8 mouse cellular contexts compared by ENCODE assay signal in genomic region chr2:31024618-31025370, GRCm38 (mm10). TPM values are rescaled to one million over a fixed set of nuclear protein-coding genes. Genes with fewer than 3 reads are reported as not detected.
DNase-seq lines count a peak whose midpoint lies in the region; ATAC-seq lines count a peak whose summit lies in the region.

No protein-coding gene starts in this region.

- no peaks in the 10 kb centered on the region for H3K4me1 ChIP-seq in hindbrain, embryonic 11.5 days (replicated peaks; ENCODE audit: control insufficient read depth, insufficient read depth, low read length)
- H3K4me1 ChIP-seq in hindbrain, embryonic 16.5 days (ENCODE audit: control insufficient read depth, insufficient read depth, low read depth, low read length), result no peaks in the 10 kb centered on the region
- no peaks in the 10 kb centered on the region for H3K4me1 ChIP-seq in embryonic facial prominence, embryonic 11.5 days (ENCODE audit: control insufficient read depth, insufficient read depth, low read length)

- H3K4me3 ChIP-seq in hindbrain, embryonic 11.5 days (ENCODE audit: low read depth, low read length), result no peak overlapping the region
- H3K4me3 ChIP-seq in hindbrain, embryonic 16.5 days (ENCODE audit: low read length), result no peak overlapping the region
- H3K4me3 ChIP-seq in embryonic facial prominence, embryonic 11.5 days (ENCODE audit: low read depth, low read length), result no peak overlapping the region

- H3K27ac ChIP-seq in hindbrain, embryonic 11.5 days (ENCODE audit: low read depth, low read length), result no peak overlapping the region
- no peak overlapping the region for H3K27ac ChIP-seq in hindbrain, embryonic 16.5 days (ENCODE audit: low read depth, low read length)
- no peak overlapping the region for H3K27ac ChIP-seq in embryonic facial prominence, embryonic 11.5 days (replicated peaks; ENCODE audit: low read depth, low read length)

- H3K4me2 ChIP-seq in hindbrain, embryonic 11.5 days (replicated peaks; ENCODE audit: low read depth, low read length), result no peak overlapping the region
- no peak overlapping the region for H3K4me2 ChIP-seq in hindbrain, embryonic 16.5 days (ENCODE audit: low read length)
- H3K4me2 ChIP-seq in embryonic facial prominence, embryonic 11.5 days (ENCODE audit: low read depth, low read length), result no peak overlapping the region

- H3K9ac ChIP-seq in hindbrain, embryonic 11.5 days (ENCODE audit: low read depth, low read length), result no peak overlapping the region
- H3K9ac ChIP-seq in hindbrain, embryonic 16.5 days (ENCODE audit: low read depth, low read length), result no peak overlapping the region
- no peak overlapping the region for H3K9ac ChIP-seq in embryonic facial prominence, embryonic 11.5 days (replicated peaks; ENCODE audit: low read length)

- no peaks in the 10 kb centered on the region for H3K9me3 ChIP-seq in hindbrain, embryonic 11.5 days (ENCODE audit: control insufficient read depth, low read length)
- no peaks in the 10 kb centered on the region for H3K9me3 ChIP-seq in hindbrain, embryonic 16.5 days (ENCODE audit: control insufficient read depth, low read length)
- H3K9me3 ChIP-seq in embryonic facial prominence, embryonic 11.5 days (replicated peaks; ENCODE audit: control insufficient read depth, low read length), result no peaks in the 10 kb centered on the region

- 28% methylated on average over 5 of the region's 5 CpGs for WGBS in hindbrain, embryonic 11.5 days
- WGBS in hindbrain, embryonic 16.5 days, result 25% methylated on average over 5 of the region's 5 CpGs
- 26% methylated on average over 5 of the region's 5 CpGs for WGBS in embryonic facial prominence, embryonic 11.5 days

- no peak for ATAC-seq in hindbrain, embryonic 11.5 days (ENCODE audit: low FRiP score)
- no peak for ATAC-seq in hindbrain, embryonic 16.5 days
- ATAC-seq in embryonic facial prominence, embryonic 11.5 days (replicated peaks; ENCODE audit: insufficient number of reproducible peaks, low FRiP score, low TSS enrichment, low read depth), result no peak
- ATAC-seq in hematopoietic stem cell, adult 5-6 weeks (replicated peaks in 1 of 2; ENCODE audit: insufficient read depth in 1 of 2, low FRiP score in 2 of 2, low TSS enrichment in 1 of 2, low read depth in 1 of 2, poor library complexity in 2 of 2, severe bottlenecking in 2 of 2), result peak; percentile 64 to 81
- peak; percentile 83 for ATAC-seq in megakaryocyte, adult 5-6 weeks (ENCODE audit: poor library complexity, severe bottlenecking)

- peak; percentile 79 for DNase-seq in hindbrain, embryonic 11.5 days (ENCODE audit: low spot score)
- DNase-seq in adrenal gland, postnatal 25 days, result peak; percentile 46
- peak; percentile 77 for DNase-seq in embryonic facial prominence, embryonic 11.5 days (ENCODE audit: low spot score)
- peak; percentile 57 to 84 for DNase-seq in left cerebral cortex, adult 18-20 months (ENCODE audit: low spot score in 2 of 2)
- peak; percentile 51 for DNase-seq in right cerebral cortex, postnatal 4 days

- no peaks in the 10 kb centered on the region for H3K36me3 ChIP-seq in hindbrain, embryonic 11.5 days (ENCODE audit: control insufficient read depth, insufficient read depth, low read length)
- peaks cover 24% of the 10 kb centered on the region for H3K36me3 ChIP-seq in hindbrain, embryonic 16.5 days (ENCODE audit: control insufficient read depth, insufficient read depth, low read length)
- peaks cover 4% of the 10 kb centered on the region for H3K36me3 ChIP-seq in embryonic facial prominence, embryonic 11.5 days (replicated peaks; ENCODE audit: control insufficient read depth, insufficient read depth, low read depth, low read length)

- H3K27me3 ChIP-seq in hindbrain, embryonic 11.5 days (ENCODE audit: control insufficient read depth, insufficient read depth, low read length), result no peaks in the 10 kb centered on the region
- no peaks in the 10 kb centered on the region for H3K27me3 ChIP-seq in hindbrain, embryonic 16.5 days (replicated peaks; ENCODE audit: control insufficient read depth, insufficient read depth, low read length)
- no peaks in the 10 kb centered on the region for H3K27me3 ChIP-seq in embryonic facial prominence, embryonic 11.5 days (ENCODE audit: control insufficient read depth, insufficient read depth, low read length)

RNA-seq across cellular contexts. Expression of gene Usp20, which starts 42.7 kb away (rescaled TPM):
- polyA plus RNA-seq in hindbrain, embryonic 11.5 days (2014; fragmentation: Nextera tagmentation; extraction: Ambion mirVana), result 14.6 and 14.8 TPM in 2 replicates
- polyA plus RNA-seq in hindbrain, embryonic 16.5 days (2015; fragmentation: Nextera tagmentation; extraction: Ambion mirVana), result 42.9 and 53.2 TPM in 2 replicates
- 22.9 and 31.3 TPM in 2 replicates for total RNA-seq in adrenal gland, postnatal 25 days (2021)
- 9.3 and 10.4 TPM in 2 replicates for polyA plus RNA-seq in embryonic facial prominence, embryonic 11.5 days (2014; fragmentation: Nextera tagmentation; extraction: Ambion mirVana)
- 4.2 and 7.3 TPM in 2 replicates for total RNA-seq in hematopoietic stem cell, adult 5-6 weeks (2017)
- total RNA-seq in left cerebral cortex, adult 18-20 months (2021), result 10 to 100 TPM; 69.2 to 81.8 TPM
- 1.9 and 2.5 TPM in 2 replicates for total RNA-seq in megakaryocyte, adult 5-6 weeks (2015)
- total RNA-seq in megakaryocyte, adult 5-6 weeks (2017), result 2.9 and 3.1 TPM in 2 replicates

RNA-seq across cellular contexts. Expression of gene BC005624, which starts 42.8 kb away (rescaled TPM):
- polyA plus RNA-seq in hindbrain, embryonic 11.5 days (2014; fragmentation: Nextera tagmentation; extraction: Ambion mirVana), result 67.5 and 74.6 TPM in 2 replicates
- 92.1 and 93.0 TPM in 2 replicates for polyA plus RNA-seq in hindbrain, embryonic 16.5 days (2015; fragmentation: Nextera tagmentation; extraction: Ambion mirVana)
- 46.9 TPM in 2 replicates for total RNA-seq in adrenal gland, postnatal 25 days (2021)
- 54.0 and 58.8 TPM in 2 replicates for polyA plus RNA-seq in embryonic facial prominence, embryonic 11.5 days (2014; fragmentation: Nextera tagmentation; extraction: Ambion mirVana)
- 73.8 and 76.0 TPM in 2 replicates for total RNA-seq in hematopoietic stem cell, adult 5-6 weeks (2017)
- 10 to 100 TPM; 68.6 to 71.2 TPM for total RNA-seq in left cerebral cortex, adult 18-20 months (2021)
- total RNA-seq in megakaryocyte, adult 5-6 weeks (2015), result 30.7 and 36.0 TPM in 2 replicates
- 56.0 and 66.1 TPM in 2 replicates for total RNA-seq in megakaryocyte, adult 5-6 weeks (2017)

RNA-seq across cellular contexts. Expression of gene Tor1a, which starts 57.1 kb away (rescaled TPM):
- 73.7 and 83.5 TPM in 2 replicates for polyA plus RNA-seq in hindbrain, embryonic 11.5 days (2014; fragmentation: Nextera tagmentation; extraction: Ambion mirVana)
- polyA plus RNA-seq in hindbrain, embryonic 16.5 days (2015; fragmentation: Nextera tagmentation; extraction: Ambion mirVana), result 94.2 and 94.8 TPM in 2 replicates
- 42.7 and 53.0 TPM in 2 replicates for total RNA-seq in adrenal gland, postnatal 25 days (2021)
- polyA plus RNA-seq in embryonic facial prominence, embryonic 11.5 days (2014; fragmentation: Nextera tagmentation; extraction: Ambion mirVana), result 84.8 and 86.6 TPM in 2 replicates
- 35.8 and 60.3 TPM in 2 replicates for total RNA-seq in hematopoietic stem cell, adult 5-6 weeks (2017)
- 10 to 100 TPM; 37.3 to 40.0 TPM for total RNA-seq in left cerebral cortex, adult 18-20 months (2021)
- total RNA-seq in megakaryocyte, adult 5-6 weeks (2015), result 88.1 and 97.1 TPM in 2 replicates
- 132 and 135 TPM in 2 replicates for total RNA-seq in megakaryocyte, adult 5-6 weeks (2017)

Comparison
In these comparisons a context has a peak if more than half of its experiments do, and no peak if none do; other contexts are left out.
1. ATAC-seq: peak in hematopoietic stem cell, adult 5-6 weeks (2 of 2) and megakaryocyte, adult 5-6 weeks (single experiment); none in hindbrain, embryonic 11.5 days (single experiment), hindbrain, embryonic 16.5 days (single experiment) and embryonic facial prominence, embryonic 11.5 days (single experiment).
2. Peak in every context shown above with its lines, with median percentiles within 50 percentile points of each other: DNase-seq.